Mouse (Mus musculus) ovary, adult 18-20 months (tissue): ENCODE results near the gene Nyap1.

Experiments used
- DNase-seq: peaks from one replicate; pipeline ENCODE4 v3.0.0; 2022; ENCODE audit warnings: low spot score, mixed read lengths

The Nyap1 gene

DNA sequence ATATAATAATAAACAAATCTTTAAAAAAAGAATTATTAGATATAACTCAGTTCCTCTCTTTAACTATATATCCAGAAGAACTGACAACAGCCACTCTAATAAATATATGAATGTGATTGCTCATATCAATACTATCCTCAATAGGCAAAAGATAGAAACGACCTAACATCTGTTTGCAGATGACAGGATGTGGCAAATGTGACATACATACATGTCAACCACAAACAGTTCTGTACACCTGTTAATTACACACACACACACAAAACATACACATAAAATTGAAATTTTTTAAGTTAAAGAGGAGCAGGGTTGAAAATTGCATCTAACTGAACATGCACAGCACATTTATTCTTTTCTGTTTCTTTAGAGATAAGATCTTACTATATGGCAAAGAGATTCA is 49.5 kb downstream of the Nyap1 start:
- DNase-seq: no peak

DNA sequence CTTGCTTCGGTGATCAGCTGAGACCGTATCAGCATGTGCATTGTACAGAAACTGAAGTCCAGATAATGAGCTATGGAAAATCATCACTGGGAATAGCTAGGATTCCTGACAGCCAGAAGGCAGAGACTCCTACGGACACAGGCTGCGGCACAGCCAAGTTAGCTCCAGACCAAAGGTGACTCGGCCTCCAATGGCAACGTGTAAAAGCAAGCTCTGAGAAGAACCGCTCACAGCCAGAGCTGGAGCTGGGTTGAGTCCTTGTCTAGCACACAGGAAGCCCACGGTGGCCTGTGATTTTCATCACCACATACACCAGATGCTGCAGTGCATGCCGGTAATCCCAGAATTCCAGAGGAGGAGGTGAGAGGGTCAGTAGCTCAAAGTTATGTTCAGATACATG is 50.9 kb downstream of the Nyap1 start:
- no peak for DNase-seq

DNA sequence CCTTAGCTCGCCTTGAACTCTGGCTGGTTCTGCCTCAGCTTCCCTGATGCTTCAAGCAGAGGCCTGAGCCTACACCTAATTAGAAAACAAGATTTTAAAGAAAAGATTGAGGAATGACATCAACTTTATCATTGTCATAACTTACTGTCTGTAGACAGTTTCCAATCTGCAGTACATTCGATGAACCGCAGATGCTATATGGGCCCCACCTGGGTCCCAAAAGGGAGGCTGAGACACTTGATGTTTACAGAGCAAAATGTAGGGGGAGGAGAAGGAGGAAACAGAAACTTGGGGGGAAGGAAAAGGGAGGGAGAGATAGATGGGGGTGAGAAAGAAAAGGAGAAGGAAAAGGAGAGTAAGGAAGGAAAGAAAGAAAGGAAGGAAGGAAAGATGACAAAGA is 51.4 kb downstream of the Nyap1 start:
- no peak for DNase-seq

- DNase-seq: no peak
These were observed 55.1 kb downstream of the Nyap1 start for GRCm38 (mm10) chr5:137686127-137686790.

DNA sequence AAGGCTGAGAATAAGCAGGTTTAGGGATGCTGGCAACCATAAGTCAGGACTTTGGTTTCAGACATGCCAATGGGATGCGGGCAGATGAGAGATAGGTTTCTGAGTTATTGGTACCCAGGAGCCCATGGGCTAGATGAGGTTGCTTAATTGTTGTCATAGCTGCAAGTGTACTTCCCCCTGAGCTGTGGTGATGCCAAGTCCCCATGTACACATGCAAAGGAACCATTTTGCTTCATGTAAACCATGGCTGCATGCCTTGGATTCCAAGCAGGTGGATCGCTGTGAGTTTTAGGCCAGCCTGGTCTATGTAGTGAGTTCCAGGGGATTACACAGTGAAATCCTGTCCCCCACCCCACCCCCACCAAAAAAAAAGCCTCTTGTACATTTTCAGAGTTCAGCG is 55.8 kb downstream of the Nyap1 start:
- no peak for DNase-seq

DNA sequence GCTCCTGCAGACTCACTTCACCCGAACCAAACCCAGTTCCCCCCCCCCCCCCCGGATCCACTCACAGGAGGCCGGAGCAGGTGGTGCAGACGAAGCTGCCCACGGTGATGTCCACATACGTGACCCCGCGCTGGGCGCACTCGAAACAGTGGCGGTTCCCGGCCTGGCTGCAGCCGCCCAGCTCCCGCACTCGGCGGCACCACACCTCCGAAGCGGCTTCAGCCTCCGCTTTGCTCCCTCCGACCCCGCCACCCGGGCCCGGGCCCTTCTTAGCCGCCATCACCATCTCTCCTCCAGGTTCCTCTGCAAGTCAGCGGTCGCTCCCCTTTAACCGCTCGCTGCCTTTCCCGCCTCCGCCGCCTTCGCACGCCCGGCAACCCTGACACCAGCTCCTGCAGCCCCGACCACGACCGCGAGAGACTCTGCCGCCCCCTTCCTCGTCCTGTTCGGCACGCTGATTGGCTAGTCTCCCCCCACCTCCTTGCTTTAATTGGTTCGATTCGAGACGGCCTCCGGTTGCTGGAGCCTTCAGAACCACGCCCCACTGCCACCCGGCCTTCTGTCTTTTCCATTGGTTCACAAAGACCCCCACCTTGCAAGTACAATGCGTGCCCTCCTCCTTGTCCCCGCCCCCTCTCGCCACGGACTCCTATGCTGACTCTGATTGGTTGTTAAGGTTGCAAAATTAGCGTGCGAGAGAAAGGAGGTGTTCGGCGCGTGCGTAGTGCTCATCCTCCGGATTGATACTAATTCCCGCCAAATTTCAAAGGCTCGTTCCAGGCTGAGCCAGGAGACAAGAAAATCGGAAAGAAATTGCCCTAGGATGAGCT is 56.9 kb downstream of the Nyap1 start, which contains the start of gene Agfg2:
Gene Agfg2 (minus strand): TSS at position 433 of the 830 bp plus-strand sequence.
- DNase-seq: peak; percentile 99

GRCm38 (mm10) chr5:137683388-137684293 is 57.8 kb downstream of the Nyap1 start:
- DNase-seq: no peak

GRCm38 (mm10) chr5:137682526-137682925 is 58.9 kb downstream of the Nyap1 start:
- DNase-seq: no peak
